Mouse (Mus musculus) liver, embryonic 14.5 days (tissue): ENCODE results near the gene Ctns.

ENCODE experiments used
- CTCF ChIP-seq: IDR thresholded peaks from 2 replicates; pipeline ENCODE4 v1.5.1; 2016; ENCODE audit warnings: antibody characterized with exemption, low read depth, control low read depth
- EP300 ChIP-seq: IDR thresholded peaks from 2 replicates; pipeline ENCODE4 v1.6.1; 2016; ENCODE audit warnings: antibody characterized with exemption, low read depth

DNA sequence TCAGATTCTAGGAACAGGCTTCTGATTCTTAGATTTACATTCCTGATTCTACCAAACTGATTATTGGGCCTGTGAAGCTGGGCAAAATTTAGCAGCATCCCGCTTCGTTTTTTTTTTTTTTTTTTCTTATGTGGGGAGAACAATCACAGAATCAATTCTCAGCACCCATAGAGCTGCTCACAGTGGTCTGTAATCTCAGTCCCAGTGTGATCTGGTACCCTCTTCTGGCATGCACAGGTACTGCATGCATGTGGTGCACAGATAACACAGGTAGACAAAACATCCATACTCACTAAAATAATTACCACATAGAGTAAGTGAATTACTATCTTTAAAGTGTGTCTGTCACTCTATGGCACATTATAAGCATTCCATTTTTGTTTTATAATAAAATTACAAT lies 8.8 kb upstream of the Ctns start:
- TF ChIP-seq CTCF: peak; percentile 63
- no peak for TF ChIP-seq EP300
